Mouse (Mus musculus) natural killer cell, adult 2 months (primary cell): Measurements from ENCODE around the gene Fam19a2.

ENCODE experiments used
- DNase-seq, 2 experiments: peaks; one replicate each; pipeline ENCODE4 v3.0.0; 2022; ENCODE audit warnings: low spot score in 2 of 2

The Fam19a2 gene

GRCm38 (mm10) chr10:123385641-123386040, 121.8 kb downstream of the Fam19a2 start:
- DNase-seq = no peak

GRCm38 (mm10) chr10:123395429-123395828, 131.6 kb downstream of the Fam19a2 start:
- DNase-seq = no peak

GRCm38 (mm10) chr10:123398136-123398535, 134.3 kb downstream of the Fam19a2 start:
- no peak for DNase-seq

GRCm38 (mm10) chr10:123401188-123401587, 137.4 kb downstream of the Fam19a2 start:
- DNase-seq = no peak

GRCm38 (mm10) chr10:123402460-123402859, 138.7 kb downstream of the Fam19a2 start:
- no peak for DNase-seq

GRCm38 (mm10) chr10:123414953-123415352, 151.2 kb downstream of the Fam19a2 start:
- DNase-seq = no peak

GRCm38 (mm10) chr10:123416024-123416423, 152.2 kb downstream of the Fam19a2 start:
- DNase-seq = no peak

GRCm38 (mm10) chr10:123418616-123419173, 154.9 kb downstream of the Fam19a2 start:
- DNase-seq = no peak

GRCm38 (mm10) chr10:123420249-123420648, 156.5 kb downstream of the Fam19a2 start:
- DNase-seq = no peak

GRCm38 (mm10) chr10:123424482-123424881, 160.7 kb downstream of the Fam19a2 start:
- no peak for DNase-seq

- no peak for DNase-seq
These were observed 162.9 kb downstream of the Fam19a2 start for GRCm38 (mm10) chr10:123426527-123427363.

- DNase-seq = no peak
These were observed 167.8 kb downstream of the Fam19a2 start for GRCm38 (mm10) chr10:123431569-123431968.

- DNase-seq = no peak
These were observed 173.8 kb downstream of the Fam19a2 start for GRCm38 (mm10) chr10:123437576-123437975.

- DNase-seq = no peak
These were observed 193.0 kb downstream of the Fam19a2 start for GRCm38 (mm10) chr10:123456800-123457199.

- DNase-seq = no peak
These were observed 196.7 kb downstream of the Fam19a2 start for GRCm38 (mm10) chr10:123460466-123460865.

- DNase-seq = no peak
These were observed 198.5 kb downstream of the Fam19a2 start for GRCm38 (mm10) chr10:123462305-123462704.

GRCm38 (mm10) chr10:123514749-123515148, 251.0 kb downstream of the Fam19a2 start:
- no peak for DNase-seq

GRCm38 (mm10) chr10:123520613-123521012, 256.8 kb downstream of the Fam19a2 start:
- DNase-seq = no peak

- no peak for DNase-seq
These were observed 257.4 kb downstream of the Fam19a2 start for GRCm38 (mm10) chr10:123521203-123521602.

- DNase-seq = no peak
These were observed 261.6 kb downstream of the Fam19a2 start for GRCm38 (mm10) chr10:123525424-123525823.

GRCm38 (mm10) chr10:123526059-123526458, 262.3 kb downstream of the Fam19a2 start:
- DNase-seq = no peak

- no peak for DNase-seq
These were observed 272.3 kb downstream of the Fam19a2 start for GRCm38 (mm10) chr10:123536143-123536542.

GRCm38 (mm10) chr10:123548391-123548790, 284.6 kb downstream of the Fam19a2 start:
- no peak for DNase-seq
